Mouse (Mus musculus): ENCODE data around the gene Xrcc2. TPM values are rescaled to one million over a fixed set of nuclear protein-coding genes. Genes with fewer than 3 reads are reported as not detected.
A peak's percentile ranks its signal among the peaks of the same experiment; 100 is the strongest.
"Not testable (repeated sequence)": the region's sequence is repeated elsewhere in the genome, so short reads cannot be mapped to it uniquely, and the experiment has no call there.

Xrcc2 gene
- total RNA-seq (2021) (1 to 10 TPM; 2.6 to 4.8 TPM), polyA plus RNA-seq (2012; rRNA removed) (2.5 and 3.0 TPM in 2 replicates)
- long read RNA-seq, transcript Xrcc2-201 (3 exons, 3,247 nt) = major isoform, 9 of 11 reads
- long read RNA-seq, partial matches to known transcripts = 0 of 11 reads
- long read RNA-seq, other reads (novel, unspliced or antisense) = 2 of 11 reads

DNA sequence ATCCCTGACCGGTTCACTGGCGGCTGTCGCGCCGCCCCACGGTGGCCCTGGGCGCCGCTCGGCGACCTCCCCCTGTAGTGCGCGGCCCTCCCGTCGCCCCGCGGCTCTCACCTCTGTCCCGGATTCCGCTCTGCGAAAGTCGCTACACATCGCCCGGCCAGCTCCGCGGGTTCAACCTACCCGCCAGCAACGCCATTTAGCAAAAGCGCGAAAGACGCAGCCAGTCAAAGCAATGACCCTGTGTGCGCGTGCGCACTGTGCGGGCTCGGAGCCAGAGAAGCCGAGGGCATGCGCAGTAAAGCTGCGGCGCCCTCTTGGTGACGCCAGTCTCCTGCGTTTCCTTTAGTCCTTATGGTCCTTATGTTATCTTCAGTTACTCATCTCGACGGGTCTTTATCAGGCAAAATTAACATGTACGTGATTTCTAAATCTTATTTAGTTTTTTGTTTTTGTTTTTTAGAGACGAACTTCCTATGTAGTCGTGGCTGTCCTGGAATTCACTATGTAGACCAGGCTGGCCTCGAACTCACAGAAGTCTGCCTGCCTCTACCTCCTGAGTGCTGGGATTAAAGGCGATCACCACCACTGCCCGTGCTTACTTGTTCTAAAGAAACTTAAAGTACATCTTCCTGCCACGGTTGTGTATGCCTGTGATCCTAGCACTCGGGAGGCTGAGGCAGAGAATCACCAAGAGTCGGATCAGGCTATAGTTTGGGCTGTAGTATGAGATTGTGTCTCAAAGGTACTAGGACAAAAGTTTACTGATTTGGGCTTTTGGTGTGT is at the start of gene Xrcc2:
Gene Xrcc2 (minus strand): TSS at position 259 of the 783 bp plus-strand sequence.
- peak; percentile 97 for DNase-seq

DNA sequence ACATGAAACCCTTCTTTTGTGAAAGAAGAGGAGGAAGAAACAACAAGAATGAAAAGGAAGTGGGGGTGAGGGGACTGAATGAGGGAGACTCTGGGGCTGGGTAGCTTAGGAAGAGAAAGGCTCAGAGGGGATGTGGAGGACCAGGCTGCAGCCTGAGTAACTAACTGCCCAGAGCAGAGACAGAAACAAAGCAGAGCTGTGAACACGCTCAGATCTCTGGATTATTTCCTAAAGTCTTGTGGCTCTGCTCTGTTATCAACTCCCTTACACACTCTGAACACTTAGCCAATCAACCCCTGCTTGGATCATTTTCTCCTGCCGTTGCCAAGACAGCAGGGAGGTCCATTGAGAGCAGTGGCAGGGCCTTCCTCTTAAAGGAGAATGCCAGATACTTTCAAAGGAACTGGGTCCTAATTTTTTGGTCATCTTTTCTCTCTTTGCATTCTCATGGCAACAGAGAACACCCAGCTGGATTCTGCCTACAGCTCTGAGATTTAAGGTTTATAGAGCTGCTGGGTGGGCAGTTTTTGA is 48.7 kb upstream of the Xrcc2 start:
- DNase-seq = peak; percentile 51

DNA sequence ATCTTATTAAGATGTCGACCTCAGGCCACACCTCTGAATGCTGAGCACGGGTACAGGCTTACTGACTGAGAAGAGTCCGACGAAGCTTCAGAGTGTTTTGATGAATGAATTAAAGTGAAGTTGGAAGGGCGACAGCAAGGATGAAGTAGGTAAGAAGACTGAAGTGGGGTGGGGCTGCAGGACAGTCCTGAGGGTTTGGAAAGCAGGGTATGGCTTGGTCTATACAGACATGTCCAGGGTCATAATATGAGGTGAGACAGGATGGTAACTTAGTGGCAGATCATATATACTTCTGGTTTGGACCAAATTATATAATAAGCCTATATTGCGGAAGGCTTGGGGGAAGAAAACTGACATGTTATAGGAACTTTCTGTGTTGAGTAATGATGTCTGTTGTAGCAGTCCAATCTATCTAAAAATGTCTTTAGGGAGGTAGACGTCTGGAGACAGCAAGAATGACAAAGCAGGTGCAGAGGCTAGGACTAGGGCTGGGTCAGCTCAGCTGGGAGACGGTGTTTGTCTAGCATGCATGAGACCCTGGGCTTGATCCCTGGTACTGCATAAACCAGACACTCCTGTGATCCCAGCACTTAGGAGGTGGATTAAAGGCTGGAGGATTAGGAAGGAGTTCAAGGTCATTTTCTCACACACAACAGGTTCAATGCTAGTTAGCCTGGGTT is 48.1 kb upstream of the Xrcc2 start:
- no peak for DNase-seq

GRCm38 (mm10) chr5:25752862-25753261 is 47.2 kb upstream of the Xrcc2 start:
- peak; percentile 45 for DNase-seq

GRCm38 (mm10) chr5:25751552-25751951 is 45.9 kb upstream of the Xrcc2 start:
- DNase-seq = peak; percentile 87

GRCm38 (mm10) chr5:25748613-25749012 is 43.0 kb upstream of the Xrcc2 start:
- DNase-seq = no peak

- DNase-seq = no peak
These were observed 42.3 kb upstream of the Xrcc2 start for GRCm38 (mm10) chr5:25747904-25748303.

- DNase-seq = not testable (repeated sequence)
These were observed 33.3 kb upstream of the Xrcc2 start for GRCm38 (mm10) chr5:25738902-25739301.

GRCm38 (mm10) chr5:25738448-25738847 is 32.8 kb upstream of the Xrcc2 start:
- peak; percentile 50 for DNase-seq

DNA sequence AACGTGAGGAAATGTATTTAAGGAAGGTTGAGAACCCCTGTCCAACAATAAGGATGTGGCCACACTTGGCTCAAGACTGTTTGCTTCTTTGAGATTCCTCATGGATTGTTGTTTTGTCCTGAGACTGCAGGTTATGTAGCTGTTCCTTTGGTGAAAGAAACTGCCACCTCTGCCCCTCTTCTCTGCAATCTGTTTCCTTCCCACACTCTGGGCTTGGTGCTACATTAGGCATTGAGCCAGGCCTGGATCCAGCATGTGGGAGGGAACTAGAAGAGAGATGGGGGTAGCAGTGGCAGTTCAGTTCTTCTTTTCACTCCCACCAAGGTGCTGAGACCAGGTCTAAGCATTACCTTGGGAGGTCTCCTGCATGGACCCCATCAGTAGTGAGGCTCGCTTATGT is 30.2 kb upstream of the Xrcc2 start:
- no peak for DNase-seq

- DNase-seq = peak; percentile 45
These were observed 28.7 kb upstream of the Xrcc2 start for GRCm38 (mm10) chr5:25734318-25734717.

DNA sequence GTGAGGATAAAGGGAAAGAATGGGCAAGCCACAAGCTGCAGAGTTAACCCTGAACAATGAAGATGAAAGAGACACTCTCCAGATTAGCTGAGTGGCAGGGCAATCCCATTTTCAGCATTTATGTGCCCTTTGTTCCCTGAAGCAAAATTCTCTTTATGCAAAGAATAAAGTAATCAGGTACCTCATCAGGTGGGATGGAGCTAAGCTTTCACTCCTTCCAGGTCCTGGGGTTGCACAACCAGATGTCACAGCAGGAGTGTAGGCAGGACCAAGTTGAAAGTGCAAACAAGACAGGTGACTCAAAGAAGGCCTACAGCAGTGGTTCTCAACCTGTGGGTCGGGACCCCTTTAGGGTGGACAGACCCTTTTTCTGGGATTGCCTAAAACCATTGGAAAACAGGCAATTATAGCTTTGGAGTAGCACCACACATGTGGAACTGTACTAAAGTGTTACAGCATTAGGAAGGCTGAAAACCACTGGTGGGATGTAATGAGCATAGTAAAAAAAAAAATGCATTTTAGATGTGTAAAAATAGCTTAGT is 18.6 kb upstream of the Xrcc2 start:
- no peak for DNase-seq

DNA sequence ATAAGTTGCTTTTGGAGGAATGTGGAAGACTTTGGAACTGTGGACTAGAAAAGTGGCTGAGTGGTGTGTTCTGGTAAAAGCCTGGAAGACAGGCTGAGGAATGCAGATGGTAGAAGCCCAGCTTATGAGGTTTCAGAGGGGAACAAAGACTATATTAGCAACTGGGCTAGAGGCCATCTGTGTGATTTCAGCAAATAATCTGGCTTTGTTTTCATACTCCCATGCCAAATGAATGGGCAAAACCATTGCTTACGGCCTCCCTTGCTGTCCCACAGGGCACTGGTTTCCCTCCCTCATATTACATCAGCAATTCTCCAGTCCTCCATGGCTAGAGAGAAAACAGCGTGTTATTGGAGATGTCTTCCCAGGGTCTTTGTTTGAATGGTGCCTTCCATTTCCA is 17.4 kb upstream of the Xrcc2 start:
- DNase-seq = peak; percentile 29

- no peak for DNase-seq
These were observed 13.8 kb upstream of the Xrcc2 start for GRCm38 (mm10) chr5:25719390-25719789.

DNA sequence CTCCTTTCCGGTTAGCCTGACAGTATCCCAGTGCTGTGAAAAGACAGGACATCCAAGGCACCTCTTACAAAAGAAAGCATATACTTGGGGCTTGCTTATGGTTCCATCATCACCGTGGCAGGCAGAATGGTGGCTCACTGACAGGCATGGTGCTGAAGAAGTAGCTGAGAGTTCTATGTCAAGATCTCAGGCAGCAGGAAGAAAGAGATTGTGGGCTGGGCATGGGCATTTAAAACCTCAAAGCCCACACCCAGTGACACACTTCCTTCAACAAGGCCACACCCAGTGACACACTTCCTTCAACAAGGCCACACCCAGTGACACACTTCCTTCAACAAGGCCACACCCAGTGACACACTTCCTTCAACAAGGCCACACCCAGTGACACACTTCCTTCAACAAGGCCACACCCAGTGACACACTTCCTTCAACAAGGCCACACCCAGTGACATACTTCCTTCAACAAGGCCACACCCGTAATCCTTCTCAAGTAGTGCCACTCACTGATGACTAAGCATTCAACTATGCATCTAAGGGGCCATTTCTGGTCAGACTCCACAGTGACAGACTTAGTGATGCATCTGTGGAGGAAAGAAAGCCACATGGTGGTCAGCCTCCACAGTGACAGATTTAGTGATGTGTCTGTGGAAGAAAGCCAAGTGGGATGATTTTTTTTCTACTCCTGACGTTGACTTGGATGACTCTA is 7.5 kb upstream of the Xrcc2 start:
- not testable (repeated sequence) for DNase-seq

- DNase-seq = no peak
These were observed 691 bp downstream of the Xrcc2 start for GRCm38 (mm10) chr5:25704702-25705566.

- no peak for DNase-seq
These were observed 7.7 kb downstream of the Xrcc2 start for GRCm38 (mm10) chr5:25697941-25698340.

DNA sequence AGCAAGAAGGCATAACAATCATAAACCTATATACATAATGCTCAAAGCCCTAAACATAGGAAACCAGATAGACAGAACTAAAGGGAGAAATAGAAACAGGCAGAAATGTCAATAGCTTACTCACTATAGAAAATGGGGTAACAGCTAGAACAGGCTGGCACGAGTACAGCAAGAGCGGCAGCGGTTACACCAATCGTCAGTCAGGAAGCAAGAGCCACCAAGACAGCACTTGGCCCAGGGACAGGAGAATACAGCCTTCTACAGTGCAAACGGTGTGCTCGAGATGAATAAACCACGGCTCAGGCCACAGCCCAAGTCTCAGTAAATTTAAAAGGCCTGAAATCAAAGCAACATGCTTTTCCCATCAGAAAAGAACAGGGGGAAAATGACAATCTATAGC is 9.4 kb downstream of the Xrcc2 start:
- DNase-seq = peak; percentile 16

GRCm38 (mm10) chr5:25695786-25696185 is 9.8 kb downstream of the Xrcc2 start:
- no peak for DNase-seq

- DNase-seq = no peak
These were observed 33.7 kb downstream of the Xrcc2 start for GRCm38 (mm10) chr5:25671696-25672520.

Data from adrenal gland, adult 2 months (tissue).